Mouse (Mus musculus) urinary bladder, postnatal 36 days (tissue): Measurements from ENCODE around the gene Olfr228.
"Not testable (repeated sequence)": the region's sequence is repeated elsewhere in the genome, so short reads cannot be mapped to it uniquely, and the experiment has no call there.

Source experiments
- DNase-seq, 2 experiments: peaks; one replicate each; pipeline ENCODE4 v3.0.0; 2022; ENCODE audit warnings: low spot score in 2 of 2, mixed read lengths in 1 of 2

Olfr228 gene

DNA sequence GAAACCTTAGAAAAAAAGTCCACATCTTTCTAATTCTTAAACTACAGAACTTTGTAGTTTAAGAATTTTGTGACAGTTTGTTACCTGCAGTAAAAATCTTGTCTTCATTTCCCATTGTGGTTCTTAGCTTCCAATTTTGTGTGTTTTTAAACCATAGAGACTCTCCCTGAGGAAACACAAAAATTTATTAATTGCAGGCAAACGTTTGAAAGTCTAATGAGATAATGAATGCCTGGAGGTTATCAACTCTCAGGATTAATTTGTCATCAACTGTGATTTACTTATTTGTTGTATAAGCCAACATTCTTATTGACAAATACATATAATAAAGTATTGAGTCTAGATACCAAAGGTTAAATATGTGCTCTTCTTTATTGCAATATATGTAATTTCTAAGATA is at the start of gene Olfr228:
Gene Olfr228, minus strand, starts transcription at position 101 of the 400 bp plus-strand sequence.
- no peak for DNase-seq

DNA sequence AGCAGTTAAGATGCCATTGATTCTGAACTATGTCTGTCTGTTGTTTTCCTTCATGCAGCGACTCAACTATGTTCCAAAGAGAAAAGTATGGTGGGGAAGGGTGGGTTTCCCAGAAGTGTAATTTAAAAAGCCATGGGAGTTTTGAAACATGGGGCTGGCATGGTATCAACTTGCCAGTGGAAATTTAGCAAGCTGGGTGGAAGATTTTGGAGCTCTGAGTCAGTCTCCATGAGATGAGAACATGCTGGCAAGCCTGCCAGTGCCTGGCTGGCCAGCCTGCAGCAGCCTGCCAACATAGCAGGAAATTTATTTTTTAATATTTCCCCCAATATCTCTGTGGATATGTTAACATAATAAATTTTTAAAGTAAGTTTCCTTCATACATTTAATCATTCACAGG is 43.8 kb upstream of the Olfr228 start:
- no peak for DNase-seq

DNA sequence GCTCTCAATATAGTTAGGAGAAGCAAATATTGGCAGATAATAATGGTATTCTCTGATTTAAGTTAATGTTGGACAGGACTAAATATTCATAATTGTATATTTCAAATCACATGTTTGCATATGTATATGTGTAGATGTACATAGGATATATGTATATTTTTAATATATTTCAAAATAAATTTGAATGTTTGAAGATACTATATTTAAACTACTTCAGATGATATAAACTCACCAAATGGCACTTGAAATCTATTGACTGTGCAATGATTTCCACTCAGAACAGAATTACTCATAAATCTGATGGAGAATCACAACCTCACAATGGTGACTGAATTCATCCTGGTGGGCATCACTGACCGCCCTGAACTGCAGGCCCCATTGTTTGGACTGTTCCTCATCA is 21.0 kb upstream of the Olfr228 start, which contains the start of gene Olfr1076:
Gene Olfr1076, plus strand, starts transcription at position 301 of the 400 bp plus-strand sequence.
- no peak for DNase-seq

DNA sequence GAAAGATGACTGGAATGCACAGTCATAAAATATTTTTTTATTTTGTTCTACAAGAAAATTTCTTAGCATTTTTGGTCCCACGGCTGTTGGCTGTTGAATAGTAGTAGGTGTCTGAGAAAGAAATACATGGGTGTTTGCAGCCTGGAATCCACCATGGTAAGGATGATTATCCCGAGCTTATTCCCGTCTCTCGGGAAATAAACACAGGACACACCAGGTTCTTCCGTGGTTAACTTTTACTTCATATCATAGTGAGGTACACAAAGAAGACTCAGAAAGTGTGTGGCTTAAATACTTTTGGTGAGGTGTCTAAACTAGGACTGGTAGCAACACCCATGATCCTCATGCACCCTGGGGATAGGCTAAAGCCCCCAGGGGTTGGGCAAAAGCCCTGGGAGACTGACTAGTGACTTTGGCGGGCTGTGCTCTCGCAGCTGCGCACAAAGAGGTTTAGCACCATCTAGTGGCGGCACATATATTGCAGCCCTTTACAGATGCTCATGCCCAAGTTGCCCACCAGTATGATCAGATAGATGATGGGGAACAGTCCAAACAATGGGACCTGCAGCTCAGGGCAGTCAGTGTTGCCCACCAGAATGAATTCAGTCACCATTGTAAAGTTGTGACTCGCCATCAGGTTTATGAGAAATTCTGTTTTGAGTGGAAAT is 22.6 kb downstream of the Olfr228 start:
- peak; percentile 20 to 23 for DNase-seq

DNA sequence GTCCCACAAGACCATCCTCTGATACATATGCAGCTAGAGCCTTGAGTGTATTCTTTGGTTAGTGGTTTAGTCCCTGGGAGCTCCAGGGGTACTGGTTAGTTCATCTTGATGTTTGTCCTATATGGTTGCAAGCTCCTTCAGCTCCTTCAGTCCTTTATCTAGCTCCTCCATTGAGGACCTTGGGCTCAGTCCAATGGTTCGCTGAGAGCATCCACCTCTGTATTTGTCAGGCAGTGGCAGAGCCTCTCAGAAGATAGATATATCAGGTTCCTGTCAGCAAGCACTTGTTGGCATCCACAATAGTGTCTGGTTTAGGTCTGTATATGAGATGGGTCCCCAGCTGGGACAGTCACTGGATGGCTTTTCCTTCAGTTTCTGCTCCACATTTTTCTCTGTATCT is 26.8 kb downstream of the Olfr228 start:
- no peak for DNase-seq

DNA sequence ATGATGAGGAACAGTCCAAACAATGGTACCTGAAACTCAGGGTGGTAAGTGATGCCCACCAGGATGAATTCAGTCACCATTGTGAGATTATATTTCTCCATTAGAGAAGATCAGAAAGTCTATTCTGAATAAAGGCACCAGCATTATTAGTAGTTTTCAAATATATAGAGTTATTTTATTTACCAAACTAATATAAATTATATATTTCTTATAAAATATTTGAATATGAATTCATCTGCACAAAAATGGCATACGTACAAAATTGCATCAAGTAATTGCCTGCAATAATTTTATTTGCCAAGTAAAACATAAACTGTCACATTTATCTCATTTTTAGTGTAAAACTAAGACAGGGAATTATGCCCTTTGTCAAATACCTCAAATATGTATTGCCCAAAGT is 31.0 kb downstream of the Olfr228 start, which contains the start of gene Olfr1066:
Gene Olfr1066, minus strand, starts transcription at position 101 of the 400 bp plus-strand sequence.
- DNase-seq, result no peak

DNA sequence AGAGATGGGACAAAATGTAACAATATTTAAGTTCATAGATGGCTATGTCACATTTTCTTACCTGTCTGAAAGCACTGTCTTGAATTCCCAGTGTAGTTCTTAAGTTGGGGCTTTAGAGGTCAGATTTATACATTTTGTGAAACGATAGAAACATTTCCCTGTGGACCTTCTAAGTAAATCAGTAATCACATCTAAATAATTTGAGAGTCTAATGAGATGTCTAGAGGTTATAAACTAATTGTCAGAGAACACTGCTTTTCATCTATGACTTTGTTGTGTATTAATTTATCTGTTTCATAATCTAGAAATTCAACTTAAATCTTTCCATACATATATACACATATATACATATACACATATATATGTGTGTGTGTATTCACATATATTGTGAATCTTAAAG is 36.7 kb downstream of the Olfr228 start, which contains the start of gene Olfr1065:
Gene Olfr1065, minus strand, starts transcription at position 101 of the 400 bp plus-strand sequence.
- DNase-seq, result not testable (repeated sequence)

DNA sequence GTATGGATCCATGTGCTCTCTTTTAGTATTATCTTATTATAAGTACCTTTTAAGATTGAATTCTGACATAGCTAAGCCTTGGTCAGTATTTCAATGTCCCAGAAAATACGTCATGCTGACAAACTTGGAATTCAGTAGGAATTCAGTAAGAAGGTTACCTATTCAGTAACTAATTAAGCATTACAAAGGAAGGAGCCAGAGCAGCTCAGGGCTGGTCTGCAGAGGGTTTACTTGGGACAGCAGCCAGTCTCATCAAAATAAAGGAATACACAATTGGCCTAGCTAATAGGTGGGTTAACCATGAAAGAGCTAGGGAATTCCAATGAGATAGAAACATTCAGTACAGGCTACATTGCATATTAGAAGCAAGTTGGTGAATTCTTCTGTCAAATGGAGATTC is 45.1 kb downstream of the Olfr228 start:
- DNase-seq, result not testable (repeated sequence)
